Mouse (Mus musculus) heart, embryonic 14.5 days (tissue): ENCODE measurements around the gene Creb5. TPM values are rescaled to one million over a fixed set of nuclear protein-coding genes. Genes with fewer than 3 reads are reported as not detected.

Experiments
- ATAC-seq: fragments of 200-750 bp; cut with Nextera tagmentation; 2 replicates; pipeline ENCODE4 v1.8.0; 2017; ENCODE audit warnings: low read depth, moderate TSS enrichment; ENCODE audit not compliant: insufficient number of reproducible peaks, insufficient read depth, low FRiP score
- H3K27ac ChIP-seq, 2 experiments: fragments of 200-500 bp in 1 of 2; fragments of 300-500 bp in 1 of 2; sonication (generic) in 1 of 2; replicated peaks in 1 of 2; 2 replicates each; pipeline ENCODE4 v1.5.1; 2012 to 2014; ENCODE audit warnings: low read depth in 2 of 2, low read length in 2 of 2, control low read depth in 1 of 2, mild to moderate bottlenecking in 1 of 2, mixed read lengths in 1 of 2; ENCODE audit not compliant: control insufficient read depth in 1 of 2, insufficient read depth in 1 of 2
- H3K27me3 ChIP-seq: fragments of 300-500 bp; sonication (generic); 2 replicates; pipeline ENCODE4 v1.6.1; 2014; ENCODE audit warnings: mild to moderate bottlenecking, low read length, control low read depth; ENCODE audit not compliant: control insufficient read depth, insufficient read depth
- H3K36me3 ChIP-seq: fragments of 300-500 bp; sonication (generic); 2 replicates; pipeline ENCODE4 v1.6.1; 2014; ENCODE audit warnings: mild to moderate bottlenecking, control low read depth, low read length, mixed read lengths; ENCODE audit not compliant: control insufficient read depth, insufficient read depth
- H3K4me1 ChIP-seq, 2 experiments: fragments of 200-500 bp in 1 of 2; fragments of 300-500 bp in 1 of 2; sonication (generic) in 1 of 2; 2 replicates each; pipeline ENCODE4 v1.6.1; 2012 to 2014; ENCODE audit warnings: low read length in 2 of 2, control low read depth in 1 of 2, mixed read lengths in 1 of 2; ENCODE audit not compliant: control insufficient read depth in 2 of 2, insufficient read depth in 2 of 2
- H3K4me2 ChIP-seq: fragments of 300-500 bp; sonication (generic); 2 replicates; pipeline ENCODE4 v1.6.1; 2014; ENCODE audit warnings: mild to moderate bottlenecking, low read length
- H3K4me3 ChIP-seq, 2 experiments: fragments of 200-500 bp in 1 of 2; fragments of 300-500 bp in 1 of 2; sonication (generic) in 1 of 2; 2 replicates each; pipeline ENCODE4 v1.5.1; 2012 to 2014; ENCODE audit warnings: low read length in 2 of 2, mild to moderate bottlenecking in 2 of 2, control low read depth in 1 of 2, low read depth in 1 of 2, moderate library complexity in 1 of 2; ENCODE audit not compliant: control insufficient read depth in 1 of 2, insufficient read depth in 1 of 2
- H3K9ac ChIP-seq: fragments of 300-500 bp; sonication (generic); 2 replicates; pipeline ENCODE4 v1.6.1; 2014; ENCODE audit warnings: mild to moderate bottlenecking, low read length
- H3K9me3 ChIP-seq: fragments of 300-500 bp; sonication (generic); 2 replicates; pipeline ENCODE4 v1.6.1; 2016; ENCODE audit warnings: low read length, control low read depth; ENCODE audit not compliant: control insufficient read depth
- WGBS: fragments of 180-500 bp; shearing (Covaris S2); extraction: QIAGEN DNeasy Blood & Tissue Kit; methylation state at CpG from one replicate; pipeline ENCODE4 v1.1.7; 2014; 5-methylcytosine and 5-hydroxymethylcytosine counted together
- polyA plus RNA-seq: library from polyadenylated mRNA; unstranded; fragments of >200 nt; fragmentation: Nextera tagmentation; extraction: Ambion mirVana; gene quantifications from 2 replicates; pipeline ENCODE4 v1.2.1, GENCODE M21; 2014

Creb5 gene
- polyA plus RNA-seq, 1 experiment from 2014 or later = 38.3 TPM

GRCm38 (mm10) chr6:53706604-53707330 is 419.7 kb downstream of the Creb5 start:
- H3K27ac ChIP-seq = no peak overlapping the region
- H3K9me3 ChIP-seq = no peaks in the 10 kb centered on the region
- 0 out of 2 replicates have a peak, but pooled peaks cover 1% of the 10 kb centered on the region for H3K36me3 ChIP-seq
- H3K4me2 ChIP-seq = no peak overlapping the region
- no peaks in the 10 kb centered on the region for H3K4me1 ChIP-seq
- no peaks in the 10 kb centered on the region for H3K27me3 ChIP-seq
- H3K4me3 ChIP-seq = no peak overlapping the region
- WGBS = 82% methylated on average over 10 of the region's 10 CpGs
- no peak for ATAC-seq
- no peak overlapping the region for H3K9ac ChIP-seq

DNA sequence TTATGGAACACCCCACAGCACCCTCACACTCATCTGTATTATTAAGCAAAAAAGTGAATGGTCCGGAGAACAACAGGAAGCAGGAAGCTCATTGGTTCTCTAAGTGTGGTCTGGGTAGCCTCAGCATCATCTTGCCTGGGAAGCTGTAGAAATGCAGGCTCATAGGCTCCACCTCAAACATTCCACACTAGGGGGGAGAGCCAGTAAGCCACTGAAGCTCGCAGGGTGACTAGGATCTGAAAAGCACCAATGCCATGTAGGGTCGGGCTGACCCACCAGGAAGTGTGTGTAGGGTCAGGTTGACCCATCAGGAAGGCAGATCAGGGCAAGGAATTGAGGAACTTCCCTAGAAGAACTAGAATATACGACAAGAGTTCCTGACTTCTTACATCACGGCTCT is 420.7 kb downstream of the Creb5 start:
- no peak for ATAC-seq
- WGBS = 43% methylated on average over 5 of the region's 5 CpGs
- Histone ChIP-seq H3K36me3 (no peaks in the 10 kb centered on the region), H3K4me1 (no peaks in the 10 kb centered on the region), H3K9me3 (no peaks in the 10 kb centered on the region), H3K4me2 (no peak overlapping the region), H3K4me3 (no peak overlapping the region), H3K27me3 (no peaks in the 10 kb centered on the region), H3K9ac (no peak overlapping the region), H3K27ac (no peak overlapping the region)

DNA sequence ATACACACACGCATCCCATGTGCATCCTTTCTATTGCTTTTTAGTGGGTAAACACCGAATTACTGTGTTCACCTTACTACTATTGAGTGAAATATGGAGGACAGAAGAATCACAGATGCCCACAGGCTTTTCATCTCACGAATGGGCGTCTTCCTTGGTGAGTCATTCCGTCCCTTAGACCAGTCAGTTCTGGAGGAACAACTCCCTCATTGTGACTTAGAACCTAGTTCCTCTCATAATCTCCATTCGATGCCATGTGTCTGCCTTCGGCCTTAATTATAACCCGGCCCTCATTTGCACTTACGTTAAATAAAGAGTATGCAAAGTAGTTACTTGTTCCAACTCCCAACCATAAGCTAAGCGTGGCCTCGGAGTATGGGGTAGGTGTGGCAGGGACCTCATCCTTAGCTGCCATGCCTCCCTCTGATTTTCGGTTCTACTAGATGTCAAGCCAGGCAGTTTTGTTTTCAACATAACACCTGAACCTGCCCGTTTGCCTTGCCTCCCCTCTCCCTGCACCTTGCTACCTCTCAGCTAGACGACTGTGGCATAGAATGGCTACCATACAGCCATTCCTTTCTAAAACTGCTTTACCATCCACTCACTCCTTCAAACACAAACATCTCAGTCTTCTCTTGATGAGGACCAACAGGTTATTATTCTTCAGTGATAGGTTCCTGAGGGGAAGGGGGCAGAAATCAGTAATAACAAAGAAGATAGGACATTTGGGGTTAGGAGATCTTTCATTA is 422.8 kb downstream of the Creb5 start:
- H3K4me1 ChIP-seq = no peaks in the 10 kb centered on the region; a peak in 1 of 4 replicates
- 87% methylated on average over 14 of the region's 14 CpGs for WGBS
- H3K27ac ChIP-seq = no peak overlapping the region
- H3K9me3 ChIP-seq = no peaks in the 10 kb centered on the region
- H3K9ac ChIP-seq = no peak overlapping the region
- no peak overlapping the region for H3K4me2 ChIP-seq
- H3K27me3 ChIP-seq = no peaks in the 10 kb centered on the region
- no peak for ATAC-seq
- no peak overlapping the region for H3K4me3 ChIP-seq
- H3K36me3 ChIP-seq = no peaks in the 10 kb centered on the region

- Histone ChIP-seq H3K4me3 (no peak overlapping the region), H3K9ac (no peak overlapping the region), H3K4me1 (no peaks in the 10 kb centered on the region; a peak in 1 of 4 replicates), H3K4me2 (no peak overlapping the region), H3K9me3 (no peaks in the 10 kb centered on the region), H3K27ac (no peak overlapping the region), H3K27me3 (no peaks in the 10 kb centered on the region), H3K36me3 (no peaks in the 10 kb centered on the region)
- WGBS = 74% methylated on average over 5 of the region's 5 CpGs
- ATAC-seq = no peak
Measured at GRCm38 (mm10) chr6:53710560-53710959, 423.5 kb downstream of the Creb5 start.

DNA sequence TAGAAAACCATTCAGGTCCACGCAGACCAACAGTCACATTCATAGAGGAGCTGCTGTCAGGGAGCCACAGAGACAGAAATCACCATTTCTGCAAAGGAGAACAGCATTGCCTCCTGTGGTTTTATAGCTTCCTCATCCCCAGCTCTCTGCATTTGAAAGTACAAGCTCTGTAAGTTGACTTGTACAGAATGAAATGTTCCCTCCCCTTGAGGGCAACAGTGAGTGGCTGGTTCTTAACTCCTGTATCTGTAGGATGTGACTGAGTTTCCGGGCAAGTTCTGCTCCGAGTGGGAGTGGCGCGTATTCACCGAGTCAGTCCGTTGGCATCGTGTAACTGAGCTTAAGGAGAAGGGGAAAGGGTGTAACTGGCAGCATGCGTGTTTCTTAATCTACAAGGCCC is 426.1 kb downstream of the Creb5 start:
- WGBS = 78% methylated on average over 9 of the region's 9 CpGs
- Histone ChIP-seq H3K36me3 (no peaks in the 10 kb centered on the region), H3K9me3 (no peaks in the 10 kb centered on the region), H3K27ac (no peak overlapping the region), H3K4me2 (no peak overlapping the region), H3K9ac (no peak overlapping the region), H3K4me1 (no peaks in the 10 kb centered on the region; a peak in 1 of 4 replicates), H3K4me3 (no peak overlapping the region), H3K27me3 (no peaks in the 10 kb centered on the region)
- no peak for ATAC-seq

DNA sequence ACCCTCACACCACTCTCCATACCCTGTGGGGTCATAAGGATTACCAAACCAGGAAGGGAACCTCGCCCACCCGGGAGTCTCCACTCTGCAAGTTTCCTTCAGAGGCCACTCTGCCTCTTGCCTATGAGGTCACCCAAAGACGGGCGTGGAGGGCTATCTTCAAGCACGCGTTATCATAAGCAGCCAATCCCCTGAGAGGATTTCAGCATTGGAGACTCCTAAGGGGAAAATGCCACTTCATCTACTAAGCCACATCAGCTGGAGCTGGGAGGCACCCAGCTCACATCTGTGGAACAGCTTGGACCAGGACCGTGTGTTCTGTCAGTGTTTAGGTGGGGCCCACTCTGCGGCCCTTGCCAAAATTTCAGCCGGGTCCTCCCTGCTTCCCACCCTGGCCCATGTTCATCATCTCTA is 427.8 kb downstream of the Creb5 start:
- H3K4me1 ChIP-seq = no peaks in the 10 kb centered on the region; a peak in 1 of 4 replicates
- H3K4me3 ChIP-seq = no peak overlapping the region
- 62% methylated on average over 9 of the region's 9 CpGs for WGBS

GRCm38 (mm10) chr6:53716013-53716412 is 428.9 kb downstream of the Creb5 start:
- 86% methylated on average over 9 of the region's 9 CpGs for WGBS
- H3K36me3 ChIP-seq = no peaks in the 10 kb centered on the region
- H3K4me3 ChIP-seq = no peak overlapping the region
- no peaks in the 10 kb centered on the region for H3K9me3 ChIP-seq
- H3K4me2 ChIP-seq = no peak overlapping the region
- no peak overlapping the region for H3K27ac ChIP-seq
- H3K4me1 ChIP-seq = no peaks in the 10 kb centered on the region; a peak in 1 of 4 replicates
- H3K9ac ChIP-seq = no peak overlapping the region
- no peak for ATAC-seq
- no peaks in the 10 kb centered on the region for H3K27me3 ChIP-seq

More for the DNA sequence above, 427.8 kb downstream of the Creb5 start:
- Histone ChIP-seq H3K27ac (no peak overlapping the region), H3K9me3 (no peaks in the 10 kb centered on the region), H3K4me2 (no peak overlapping the region), H3K9ac (no peak overlapping the region), H3K36me3 (no peaks in the 10 kb centered on the region), H3K27me3 (no peaks in the 10 kb centered on the region)
- ATAC-seq = no peak
